Mouse (Mus musculus): ENCODE measurements around the gene Tspan5. TPM values are rescaled to one million over a fixed set of nuclear protein-coding genes. Genes with fewer than 3 reads are reported as not detected.

The Tspan5 gene
- polyA plus RNA-seq, 1 experiment: 52.0 TPM

- no peak for TF ChIP-seq POLR2A (IDR thresholded peaks at IDR 0.05; ENCODE audit: low read depth, low read length)
- H3K27ac ChIP-seq (ENCODE audit: insufficient read depth, low read length): peak overlapping the region; percentile 47
Measured at GRCm38 (mm10) chr3:138742566-138742930, 553 bp downstream of the Tspan5 start.

GRCm38 (mm10) chr3:138743061-138743671, 1.2 kb downstream of the Tspan5 start:
- peak overlapping the region; percentile 45 for H3K27ac ChIP-seq (ENCODE audit: insufficient read depth, low read length)
- peaks cover 15% of the 10 kb centered on the region for H3K4me1 ChIP-seq (ENCODE audit: control insufficient read depth, insufficient read depth, low read length)
- H3K4me3 ChIP-seq (ENCODE audit: insufficient read depth, low read length): peak overlapping the region; percentile 50
- TF ChIP-seq CTCF (IDR thresholded peaks at IDR 0.05; ENCODE audit: borderline replicate concordance, insufficient read depth, low read length) (no peak), POLR2A (IDR thresholded peaks at IDR 0.05; ENCODE audit: low read depth, low read length) (peak; percentile 55)

More at GRCm38 (mm10) chr3:138742566-138742930, 553 bp downstream of the Tspan5 start:
- H3K4me1 ChIP-seq (ENCODE audit: control insufficient read depth, insufficient read depth, low read length): peaks cover 15% of the 10 kb centered on the region
- H3K4me3 ChIP-seq (ENCODE audit: insufficient read depth, low read length): peak overlapping the region; percentile 50

- Histone ChIP-seq H3K4me3 (ENCODE audit: insufficient read depth, low read length) (peak overlapping the region; percentile 50), H3K27ac (ENCODE audit: insufficient read depth, low read length) (peak overlapping the region; percentile 85)
- TF ChIP-seq CTCF (IDR thresholded peaks at IDR 0.05; ENCODE audit: borderline replicate concordance, insufficient read depth, low read length) (no peak), POLR2A (IDR thresholded peaks at IDR 0.05; ENCODE audit: low read depth, low read length) (no peak)
Measured at GRCm38 (mm10) chr3:138744030-138744774, 2.2 kb downstream of the Tspan5 start.

GRCm38 (mm10) chr3:138745091-138745490, 3.1 kb downstream of the Tspan5 start:
- Histone ChIP-seq H3K4me3 (ENCODE audit: insufficient read depth, low read length) (no peak overlapping the region), H3K4me1 (ENCODE audit: control insufficient read depth, insufficient read depth, low read length) (peaks cover 12% of the 10 kb centered on the region), H3K27ac (ENCODE audit: insufficient read depth, low read length) (peak overlapping the region; percentile 85)
- TF ChIP-seq CTCF (IDR thresholded peaks at IDR 0.05; ENCODE audit: borderline replicate concordance, insufficient read depth, low read length): no peak
- no peak for TF ChIP-seq POLR2A (IDR thresholded peaks at IDR 0.05; ENCODE audit: low read depth, low read length)

More at GRCm38 (mm10) chr3:138744030-138744774, 2.2 kb downstream of the Tspan5 start:
- peaks cover 12% of the 10 kb centered on the region for H3K4me1 ChIP-seq (ENCODE audit: control insufficient read depth, insufficient read depth, low read length)

GRCm38 (mm10) chr3:138745596-138745995, 3.6 kb downstream of the Tspan5 start:
- TF ChIP-seq CTCF (IDR thresholded peaks at IDR 0.05; ENCODE audit: borderline replicate concordance, insufficient read depth, low read length): no peak
- no peak for TF ChIP-seq POLR2A (IDR thresholded peaks at IDR 0.05; ENCODE audit: low read depth, low read length)

GRCm38 (mm10) chr3:138746556-138746955, 4.6 kb downstream of the Tspan5 start:
- peak overlapping the region; percentile 89 for H3K27ac ChIP-seq (ENCODE audit: insufficient read depth, low read length)
- peaks cover 13% of the 10 kb centered on the region for H3K4me1 ChIP-seq (ENCODE audit: control insufficient read depth, insufficient read depth, low read length)
- TF ChIP-seq POLR2A (IDR thresholded peaks at IDR 0.05; ENCODE audit: low read depth, low read length): no peak
- no peak overlapping the region for H3K4me3 ChIP-seq (ENCODE audit: insufficient read depth, low read length)

More at GRCm38 (mm10) chr3:138745596-138745995, 3.6 kb downstream of the Tspan5 start:
- Histone ChIP-seq H3K4me1 (ENCODE audit: control insufficient read depth, insufficient read depth, low read length) (peaks cover 9% of the 10 kb centered on the region), H3K4me3 (ENCODE audit: insufficient read depth, low read length) (0 out of 2 replicates have a peak overlapping the region, but pooled peaks have one; percentile 14), H3K27ac (ENCODE audit: insufficient read depth, low read length) (peak overlapping the region; percentile 89)

- no peak overlapping the region for H3K4me3 ChIP-seq (ENCODE audit: insufficient read depth, low read length)
- H3K4me1 ChIP-seq (ENCODE audit: control insufficient read depth, insufficient read depth, low read length): peaks cover 15% of the 10 kb centered on the region
- TF ChIP-seq CTCF (IDR thresholded peaks at IDR 0.05; ENCODE audit: borderline replicate concordance, insufficient read depth, low read length): no peak
- TF ChIP-seq POLR2A (IDR thresholded peaks at IDR 0.05; ENCODE audit: low read depth, low read length): no peak
- H3K27ac ChIP-seq (ENCODE audit: insufficient read depth, low read length): no peak overlapping the region; the same call in 1 of the 2 replicates
Measured at GRCm38 (mm10) chr3:138747035-138747434, 5.0 kb downstream of the Tspan5 start.

GRCm38 (mm10) chr3:138747985-138748384, 6.0 kb downstream of the Tspan5 start:
- TF ChIP-seq POLR2A (IDR thresholded peaks at IDR 0.05; ENCODE audit: low read depth, low read length) (no peak), CTCF (IDR thresholded peaks at IDR 0.05; ENCODE audit: borderline replicate concordance, insufficient read depth, low read length) (no peak)
- no peak overlapping the region for H3K4me3 ChIP-seq (ENCODE audit: insufficient read depth, low read length)
- peaks cover 19% of the 10 kb centered on the region for H3K4me1 ChIP-seq (ENCODE audit: control insufficient read depth, insufficient read depth, low read length)
- H3K27ac ChIP-seq (ENCODE audit: insufficient read depth, low read length): no peak overlapping the region

GRCm38 (mm10) chr3:138749645-138750044, 7.7 kb downstream of the Tspan5 start:
- Histone ChIP-seq H3K4me3 (ENCODE audit: insufficient read depth, low read length) (no peak overlapping the region), H3K4me1 (ENCODE audit: control insufficient read depth, insufficient read depth, low read length) (peaks cover 23% of the 10 kb centered on the region)
- no peak for TF ChIP-seq CTCF (IDR thresholded peaks at IDR 0.05; ENCODE audit: borderline replicate concordance, insufficient read depth, low read length)
- TF ChIP-seq POLR2A (IDR thresholded peaks at IDR 0.05; ENCODE audit: low read depth, low read length): no peak

GRCm38 (mm10) chr3:138751328-138751727, 9.3 kb downstream of the Tspan5 start:
- H3K4me3 ChIP-seq (ENCODE audit: insufficient read depth, low read length): no peak overlapping the region
- no peak overlapping the region for H3K27ac ChIP-seq (ENCODE audit: insufficient read depth, low read length)
- H3K4me1 ChIP-seq (ENCODE audit: control insufficient read depth, insufficient read depth, low read length): peaks cover 14% of the 10 kb centered on the region
- TF ChIP-seq CTCF (IDR thresholded peaks at IDR 0.05; ENCODE audit: borderline replicate concordance, insufficient read depth, low read length): no peak
- TF ChIP-seq POLR2A (IDR thresholded peaks at IDR 0.05; ENCODE audit: low read depth, low read length): no peak

More at GRCm38 (mm10) chr3:138749645-138750044, 7.7 kb downstream of the Tspan5 start:
- H3K27ac ChIP-seq (ENCODE audit: insufficient read depth, low read length): no peak overlapping the region
